Mouse (Mus musculus) hindbrain, embryonic 10.5 days (tissue): ENCODE data around the gene Slc1a7. TPM values are rescaled to one million over a fixed set of nuclear protein-coding genes. Genes with fewer than 3 reads are reported as not detected.

Source experiments
- DNase-seq: peaks from one replicate; pipeline ENCODE4 v3.0.0-alpha.2; 2017; ENCODE audit warnings: low spot score
- H3K27ac ChIP-seq: fragments of 300-500 bp; sonication (generic); 2 replicates; pipeline ENCODE4 v1.5.1; 2016; ENCODE audit warnings: mild to moderate bottlenecking, moderate library complexity
- H3K27me3 ChIP-seq: fragments of 300-500 bp; sonication (generic); 2 replicates; pipeline ENCODE4 v1.6.1; 2016; ENCODE audit warnings: mild to moderate bottlenecking; ENCODE audit not compliant: poor library complexity, insufficient read depth, severe bottlenecking
- H3K36me3 ChIP-seq: fragments of 300-500 bp; sonication (generic); 2 replicates; pipeline ENCODE4 v1.6.1; 2016; ENCODE audit warnings: mild to moderate bottlenecking, moderate library complexity
- H3K4me1 ChIP-seq: fragments of 300-500 bp; sonication (generic); replicated peaks from 2 replicates; pipeline ENCODE4 v1.6.1; 2016; ENCODE audit warnings: mild to moderate bottlenecking
- H3K4me3 ChIP-seq: fragments of 300-500 bp; sonication (generic); 2 replicates; pipeline ENCODE4 v1.5.1; 2016; ENCODE audit warnings: mild to moderate bottlenecking, moderate library complexity
- H3K9me3 ChIP-seq: fragments of 300-500 bp; sonication (generic); 2 replicates; pipeline ENCODE4 v1.6.1; 2016; ENCODE audit warnings: mild to moderate bottlenecking, moderate library complexity
- WGBS: fragments of 180-500 bp; shearing (Covaris S2); methylation state at CpG from one replicate; pipeline ENCODE4 v1.1.7; 2016; 5-methylcytosine and 5-hydroxymethylcytosine counted together
- polyA plus RNA-seq: library from polyadenylated mRNA; unstranded; fragments of >200 nt; fragmentation: Nextera tagmentation; extraction: Ambion mirVana; gene quantifications from 2 replicates; pipeline ENCODE4 v1.2.1, GENCODE M21; 2016

Gene Slc1a7
- polyA plus RNA-seq, 1 experiment from 2014 or later, result not detected

DNA sequence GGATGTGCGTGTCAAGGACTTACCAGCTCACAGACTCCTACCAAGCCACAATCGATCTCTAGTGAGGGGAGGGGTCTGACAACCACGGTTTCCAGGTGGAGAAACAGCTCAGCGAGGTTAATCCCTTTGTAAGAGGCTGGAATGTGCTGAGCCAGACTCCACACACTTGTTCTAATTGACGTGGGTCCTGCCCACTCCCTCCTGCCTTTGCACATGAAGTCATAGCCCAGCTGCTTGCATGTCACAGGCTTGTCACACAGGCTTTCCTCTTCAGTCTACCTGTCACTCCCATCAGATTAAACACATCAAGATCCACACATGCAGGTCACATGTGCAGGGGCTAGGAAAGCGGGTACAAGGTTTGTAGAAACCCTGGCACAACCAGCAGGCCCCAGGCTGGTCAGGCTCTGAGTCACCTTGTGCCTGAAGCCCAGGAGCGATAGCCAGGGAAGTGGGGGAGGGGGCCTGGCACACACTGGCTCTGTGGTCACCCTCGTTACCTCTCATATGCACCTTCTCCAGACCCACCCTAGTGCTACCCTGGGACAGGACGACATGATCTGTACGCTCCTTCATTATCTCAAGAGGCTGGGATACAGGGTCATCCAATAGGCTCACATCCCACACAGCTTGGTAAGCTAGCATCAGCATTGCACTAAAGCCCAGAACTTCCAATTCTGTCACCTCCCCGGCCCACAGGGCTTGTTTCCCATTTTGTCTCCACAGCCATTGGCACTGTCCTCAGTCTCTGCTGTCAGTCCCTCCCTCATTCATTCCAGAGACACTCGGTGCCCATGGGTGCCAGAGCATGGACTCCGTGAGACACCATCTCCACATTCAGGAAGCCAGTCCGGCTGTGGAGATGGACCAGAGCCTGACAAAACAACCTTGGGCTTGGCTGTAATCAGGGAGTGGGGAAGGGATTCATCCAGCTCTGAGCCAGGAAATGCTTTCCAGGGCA, 51.1 kb downstream of the Slc1a7 start:
- no peak for DNase-seq
- H3K4me1 ChIP-seq, result peaks cover 17% of the 10 kb centered on the region
- H3K36me3 ChIP-seq, result no peaks in the 10 kb centered on the region
- no peaks in the 10 kb centered on the region for H3K9me3 ChIP-seq
- WGBS, result 59% methylated on average over 14 of the region's 14 CpGs
- peaks cover 5% of the 10 kb centered on the region; the same call in 1 of the 2 replicates for H3K27me3 ChIP-seq
- no peak overlapping the region for H3K4me3 ChIP-seq
- H3K27ac ChIP-seq, result no peak overlapping the region

DNA sequence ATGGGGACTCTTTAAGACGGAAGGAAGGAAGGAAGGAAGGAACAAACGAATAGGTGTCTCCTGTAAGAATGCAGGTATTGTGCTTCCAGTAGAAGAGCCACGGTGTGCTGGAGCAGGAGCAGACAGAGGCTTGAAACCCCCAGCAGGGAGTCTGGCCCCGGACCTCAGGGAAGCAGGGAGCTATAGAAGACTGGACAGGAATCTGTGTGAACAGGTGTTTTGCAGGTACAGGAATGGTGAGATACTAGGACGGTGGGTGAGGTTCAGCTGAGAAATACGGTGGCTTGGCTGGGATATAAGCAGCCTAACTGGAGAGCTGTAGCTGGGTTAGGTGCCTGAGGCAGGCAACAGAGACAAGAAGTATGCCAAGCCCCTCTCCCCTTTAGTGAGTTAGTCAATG, 52.0 kb downstream of the Slc1a7 start:
- Histone ChIP-seq H3K27ac (no peak overlapping the region), H3K4me1 (peaks cover 24% of the 10 kb centered on the region), H3K4me3 (no peak overlapping the region), H3K9me3 (no peaks in the 10 kb centered on the region), H3K27me3 (peaks cover 11% of the 10 kb centered on the region), H3K36me3 (no peaks in the 10 kb centered on the region)
- DNase-seq, result no peak
- 83% methylated on average over 6 of the region's 6 CpGs for WGBS

- no peaks in the 10 kb centered on the region for H3K9me3 ChIP-seq
- peaks cover 31% of the 10 kb centered on the region for H3K27me3 ChIP-seq
Measured at GRCm38 (mm10) chr4:108023186-108023585, 55.1 kb downstream of the Slc1a7 start.

GRCm38 (mm10) chr4:108024641-108025040, 56.5 kb downstream of the Slc1a7 start:
- DNase-seq, result no peak
- Histone ChIP-seq H3K4me1 (peaks cover 14% of the 10 kb centered on the region), H3K36me3 (no peaks in the 10 kb centered on the region), H3K27ac (no peak overlapping the region), H3K4me3 (no peak overlapping the region), H3K9me3 (no peaks in the 10 kb centered on the region), H3K27me3 (peaks cover 45% of the 10 kb centered on the region)
- whole genome bisulfite sequencing, result 72% methylated on average over 5 of the region's 5 CpGs

More at GRCm38 (mm10) chr4:108023186-108023585, 55.1 kb downstream of the Slc1a7 start:
- Histone ChIP-seq H3K4me1 (peaks cover 26% of the 10 kb centered on the region), H3K27ac (no peak overlapping the region), H3K36me3 (no peaks in the 10 kb centered on the region), H3K4me3 (no peak overlapping the region)
- DNase-seq, result no peak
- WGBS, result 82% methylated on average over 4 of the region's 4 CpGs

- Histone ChIP-seq H3K27ac (peak overlapping the region; percentile 45), H3K4me3 (peak overlapping the region; percentile 34), H3K36me3 (no peaks in the 10 kb centered on the region), H3K9me3 (no peaks in the 10 kb centered on the region), H3K4me1 (peaks cover 14% of the 10 kb centered on the region), H3K27me3 (peaks cover 51% of the 10 kb centered on the region)
- DNase-seq, result peak; percentile 25
- 2% methylated on average over 10 of the region's 10 CpGs for WGBS
Measured at GRCm38 (mm10) chr4:108025269-108025668, 57.1 kb downstream of the Slc1a7 start.

GRCm38 (mm10) chr4:108026193-108026592, 58.1 kb downstream of the Slc1a7 start:
- WGBS, result 41% methylated on average over 3 of the region's 3 CpGs
- H3K9me3 ChIP-seq, result no peaks in the 10 kb centered on the region
- no peak overlapping the region for H3K4me3 ChIP-seq
- H3K27ac ChIP-seq, result no peak overlapping the region
- peaks cover 20% of the 10 kb centered on the region for H3K4me1 ChIP-seq
- H3K27me3 ChIP-seq, result peaks cover 60% of the 10 kb centered on the region
- DNase-seq, result no peak
- H3K36me3 ChIP-seq, result no peaks in the 10 kb centered on the region

DNA sequence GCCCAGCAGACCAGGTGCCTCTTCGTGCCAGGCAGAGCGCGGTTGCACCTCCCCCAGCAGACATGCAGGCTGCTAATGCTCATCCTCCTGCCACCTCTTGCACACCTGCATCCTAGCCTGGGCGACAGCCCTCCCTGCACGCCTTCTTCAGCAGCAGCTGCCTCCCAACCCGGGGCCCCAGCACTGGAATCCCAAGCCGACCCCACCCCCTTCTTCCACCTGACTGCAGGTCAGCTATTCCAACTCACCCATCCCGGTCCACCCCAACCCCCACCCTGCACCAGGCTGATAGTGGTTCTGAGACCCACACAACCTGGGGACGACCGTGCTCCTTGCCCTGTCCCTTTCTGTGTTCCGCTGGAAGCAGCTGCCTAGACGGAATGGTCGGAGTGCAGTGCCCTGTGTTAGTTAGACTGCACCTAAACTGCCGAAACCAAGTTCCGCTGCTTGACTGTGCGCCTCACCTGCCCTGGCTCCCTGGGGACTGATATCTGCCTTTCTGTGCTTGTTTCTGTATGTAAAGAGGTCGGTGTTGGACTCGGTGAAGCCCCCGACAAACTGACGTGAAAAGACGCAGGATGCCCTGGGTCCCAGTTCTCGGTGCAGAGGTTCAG, 62.9 kb downstream of the Slc1a7 start:
- DNase-seq, result peak; percentile 16
- H3K27ac ChIP-seq, result no peak overlapping the region
- H3K4me1 ChIP-seq, result peaks cover 18% of the 10 kb centered on the region
- H3K9me3 ChIP-seq, result no peaks in the 10 kb centered on the region
- peak overlapping the region; percentile 62 for H3K4me3 ChIP-seq
- H3K27me3 ChIP-seq, result peaks cover 76% of the 10 kb centered on the region
- H3K36me3 ChIP-seq, result no peaks in the 10 kb centered on the region
- WGBS, result 2% methylated on average over 22 of the region's 22 CpGs

DNA sequence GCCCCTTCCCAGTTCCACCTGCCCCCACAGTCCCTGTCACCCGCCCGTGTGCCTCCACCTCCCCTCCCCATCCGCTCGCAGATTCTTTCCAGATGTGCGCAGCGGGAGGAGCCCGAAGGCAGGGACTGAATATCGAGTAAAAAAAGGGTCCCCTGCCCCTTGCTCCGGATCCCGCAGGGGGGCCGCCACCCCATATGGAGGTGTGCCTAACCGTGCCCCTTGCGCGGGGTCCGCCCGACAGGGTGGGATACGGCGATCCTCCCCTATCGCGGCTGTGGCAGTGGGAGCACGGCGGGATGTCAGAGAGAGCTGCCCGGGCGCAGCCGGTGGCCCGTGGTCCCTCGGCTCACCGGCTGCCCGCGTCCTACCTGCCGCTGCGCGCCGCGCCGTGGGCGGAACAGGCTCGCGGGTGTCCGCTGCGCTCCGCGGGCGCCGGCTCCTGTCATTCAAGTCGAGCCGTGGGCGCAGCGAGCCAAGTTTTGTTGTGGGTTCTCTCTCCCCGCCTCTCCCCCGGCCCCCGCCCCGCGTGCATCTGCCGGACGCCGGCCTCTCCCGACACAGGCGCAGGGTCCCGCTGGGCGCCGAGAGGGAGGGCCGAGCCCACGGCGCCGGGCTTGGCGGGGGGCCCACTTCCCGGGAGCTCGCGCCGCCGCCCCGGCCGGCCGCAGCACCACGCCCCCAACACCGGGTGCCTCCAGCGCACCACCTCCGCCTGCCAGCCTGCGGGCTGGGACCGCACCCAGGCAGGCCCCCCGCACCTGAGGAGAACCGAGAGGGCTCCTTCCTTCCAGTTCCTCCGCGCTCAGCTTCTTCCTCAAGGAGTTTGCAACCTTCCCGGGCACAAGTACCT, 63.6 kb downstream of the Slc1a7 start:
- H3K27ac ChIP-seq, result peak overlapping the region; percentile 63
- peaks cover 18% of the 10 kb centered on the region for H3K4me1 ChIP-seq
- H3K4me3 ChIP-seq, result peak overlapping the region; percentile 62
- WGBS, result 1% methylated on average over 86 of the region's 86 CpGs
- DNase-seq, result peak; percentile 33
- H3K9me3 ChIP-seq, result no peaks in the 10 kb centered on the region
- H3K27me3 ChIP-seq, result peaks cover 71% of the 10 kb centered on the region
- no peaks in the 10 kb centered on the region for H3K36me3 ChIP-seq

DNA sequence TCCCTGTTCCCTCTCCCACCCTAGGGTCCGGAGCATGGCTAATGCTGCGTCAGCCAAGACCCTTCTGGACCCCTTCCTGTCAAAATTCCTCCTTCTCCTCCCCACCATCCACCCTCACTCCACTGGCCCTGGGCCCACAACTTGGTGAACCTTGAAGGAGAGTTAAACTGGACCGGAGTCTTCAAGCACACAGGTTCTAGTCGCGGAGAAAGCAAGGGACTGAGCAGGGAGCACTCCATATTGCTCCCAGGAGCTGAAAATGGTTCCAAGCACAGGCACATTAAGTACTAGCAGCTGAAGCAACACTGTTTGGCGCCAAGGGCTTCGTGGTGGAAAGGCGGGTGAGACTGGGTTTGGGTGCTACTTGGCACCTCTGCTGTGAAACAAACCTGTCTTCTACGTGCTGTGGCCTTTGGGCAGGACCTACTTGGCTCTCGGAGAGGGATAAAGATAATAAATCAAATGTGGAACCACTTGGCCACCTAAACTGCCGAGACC, 64.3 kb downstream of the Slc1a7 start:
- Histone ChIP-seq H3K4me1 (peaks cover 18% of the 10 kb centered on the region), H3K36me3 (no peaks in the 10 kb centered on the region), H3K27me3 (peaks cover 69% of the 10 kb centered on the region), H3K9me3 (no peaks in the 10 kb centered on the region), H3K4me3 (peak overlapping the region; percentile 62), H3K27ac (no peak overlapping the region)
- peak; percentile 23 for DNase-seq
- 38% methylated on average over 11 of the region's 11 CpGs for WGBS

DNA sequence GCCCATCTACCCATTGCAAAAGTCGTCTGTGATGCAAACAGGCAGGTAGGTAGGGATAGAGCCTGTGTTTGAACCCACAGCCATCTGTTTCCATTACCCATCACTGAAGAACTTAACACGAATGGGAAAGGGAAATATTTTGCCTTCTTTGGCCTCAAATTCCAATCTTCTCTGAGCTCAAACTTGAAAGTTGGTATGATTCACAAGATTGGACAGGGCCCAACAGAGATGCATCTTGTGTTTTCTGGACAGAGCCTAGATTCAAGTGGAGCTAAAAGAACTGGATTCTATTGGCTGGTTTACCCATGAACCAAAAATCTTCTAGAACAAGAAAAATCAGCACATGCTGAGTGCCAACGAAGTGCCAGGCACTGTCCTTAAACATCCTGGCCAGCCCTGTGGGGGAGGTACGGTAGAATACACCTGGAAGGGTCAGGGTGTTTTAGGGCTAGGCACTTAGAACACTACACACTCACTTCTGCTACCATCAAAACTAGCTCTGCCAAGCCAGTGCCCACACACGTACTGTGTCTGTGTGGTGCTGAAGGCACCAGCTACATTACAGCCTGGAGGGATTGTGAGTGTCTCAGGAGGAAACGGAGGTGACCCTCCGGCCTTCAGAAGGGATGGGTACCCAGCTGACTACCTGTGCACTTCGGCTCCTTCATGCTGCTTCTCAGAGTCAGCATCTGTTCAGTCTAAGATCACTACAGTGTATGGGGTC, 65.1 kb downstream of the Slc1a7 start:
- peaks cover 61% of the 10 kb centered on the region for H3K27me3 ChIP-seq
- no peaks in the 10 kb centered on the region for H3K36me3 ChIP-seq
- H3K4me1 ChIP-seq, result peaks cover 18% of the 10 kb centered on the region
- no peaks in the 10 kb centered on the region for H3K9me3 ChIP-seq
- no peak for DNase-seq
- WGBS, result 80% methylated on average over 8 of the region's 8 CpGs
- no peak overlapping the region for H3K4me3 ChIP-seq
- H3K27ac ChIP-seq, result no peak overlapping the region

GRCm38 (mm10) chr4:108037027-108037426, 68.9 kb downstream of the Slc1a7 start:
- Histone ChIP-seq H3K27ac (no peak overlapping the region), H3K4me3 (no peak overlapping the region), H3K36me3 (peaks cover 4% of the 10 kb centered on the region), H3K4me1 (peaks cover 8% of the 10 kb centered on the region), H3K27me3 (peaks cover 24% of the 10 kb centered on the region), H3K9me3 (no peaks in the 10 kb centered on the region)
- DNase-seq, result no peak
- WGBS, result 87% methylated on average over 8 of the region's 8 CpGs
